Mouse (Mus musculus) bone marrow macrophage, adult 2 months (primary cell): ENCODE results near the gene Pkig.

Experiments used
- CTCF ChIP-seq: IDR thresholded peaks from 2 replicates; pipeline ENCODE4 v1.5.1; 2012; ENCODE audit warnings: low read depth, mild to moderate bottlenecking, low read length, moderate library complexity
- POLR2A ChIP-seq: IDR thresholded peaks from 2 replicates; pipeline ENCODE4 v1.6.1; 2012; ENCODE audit warnings: mild to moderate bottlenecking, low read depth, low read length, borderline replicate concordance

DNA sequence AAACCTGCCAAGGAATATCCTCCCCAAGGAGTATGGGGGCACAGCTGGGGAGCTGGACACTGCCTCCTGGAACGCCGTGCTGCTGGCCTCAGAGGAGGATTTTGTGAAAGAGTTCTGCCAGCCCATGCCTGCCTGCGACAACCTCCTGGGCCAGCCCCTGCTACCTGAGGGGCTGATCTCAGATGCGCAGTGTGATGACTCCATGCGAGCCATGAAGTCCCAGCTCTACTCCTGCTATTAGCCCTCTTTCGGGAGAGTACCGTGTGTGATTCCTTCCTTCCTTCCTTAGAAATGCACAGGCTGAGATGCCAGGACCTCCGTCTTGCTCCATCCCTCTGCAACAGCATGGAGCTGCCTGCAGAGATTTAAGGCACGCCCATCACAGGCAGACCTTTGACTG, 42.8 kb upstream of the Pkig start:
- TF ChIP-seq CTCF (no peak), POLR2A (no peak)
